ENCODE assay signal across 8 mouse cellular contexts in the genomic region with DNA sequence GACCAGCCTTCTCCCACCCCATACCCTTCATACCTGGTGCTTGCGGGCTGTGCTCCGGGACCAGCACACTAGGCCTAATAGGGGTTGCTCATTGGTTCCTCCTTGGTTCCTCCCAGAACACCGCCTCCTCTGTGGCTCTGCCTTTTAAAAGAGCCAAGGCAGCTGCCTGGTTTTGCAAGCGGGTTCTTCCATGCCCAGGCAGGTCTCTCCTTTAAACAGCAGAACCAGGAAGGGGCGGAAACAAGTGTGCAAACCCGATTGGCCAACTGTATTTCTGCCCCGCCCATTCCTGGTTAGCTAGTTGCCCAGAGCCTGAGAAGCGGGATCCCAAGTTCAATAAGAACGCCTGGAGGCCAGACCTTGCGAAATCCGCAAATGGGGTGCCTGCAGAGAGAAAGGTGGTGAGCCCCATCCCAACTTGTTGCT. TPM values are rescaled to one million over a fixed set of nuclear protein-coding genes. Genes with fewer than 3 reads are reported as not detected.
DNase-seq lines count a peak whose midpoint lies in the region; ATAC-seq lines count a peak whose summit lies in the region.

A gene (minus strand): TSS at position 213 of the 426 bp plus-strand sequence.

- H3K4me1 ChIP-seq in hindbrain, embryonic 15.5 days (replicated peaks) = peaks cover 19% of the 10 kb centered on the region

- H3K9me3 ChIP-seq in hindbrain, embryonic 15.5 days = no peaks in the 10 kb centered on the region

- peaks cover 7% of the 10 kb centered on the region; the same call in 1 of the 2 replicates for H3K36me3 ChIP-seq in hindbrain, embryonic 15.5 days

- peak within 1 kb of the TSS; percentile 69 for H3K9ac ChIP-seq in hindbrain, embryonic 15.5 days

- peak within 1 kb of the TSS; percentile 70 for H3K4me2 ChIP-seq in hindbrain, embryonic 15.5 days

- peak within 1 kb of the TSS; percentile 66 for H3K4me3 ChIP-seq in hindbrain, embryonic 15.5 days

- peak; percentile 86 for DNase-seq in T-cell, adult 2 months (ENCODE audit: low spot score)
- peak; percentile 90 to 92 for DNase-seq in cerebellum, postnatal 36 days
- DNase-seq in frontal cortex, postnatal 36 days (ENCODE audit: low spot score in 2 of 2) = peak; percentile 92 to 95
- DNase-seq in left cerebral cortex, adult 11 months (ENCODE audit: low spot score) = peak; percentile 90
- DNase-seq in lung, postnatal 4 days = peak; percentile 92 to 94
- DNase-seq in retina, postnatal 7 days (ENCODE audit: low read depth, low spot score) = peak; percentile 86
- DNase-seq in urinary bladder, adult 2 months (ENCODE audit: low spot score) = peak; percentile 56

- ATAC-seq in hindbrain, embryonic 15.5 days (ENCODE audit: low FRiP score, low read depth) = peak; percentile 99

- H3K27me3 ChIP-seq in hindbrain, embryonic 15.5 days = no peaks in the 10 kb centered on the region

- peak within 1 kb of the TSS; percentile 68 for H3K27ac ChIP-seq in hindbrain, embryonic 15.5 days (replicated peaks)

- WGBS in hindbrain, embryonic 15.5 days = 0% methylated on average over 11 of the region's 11 CpGs

RNA-seq across cellular contexts. Expression of the gene that starts here (rescaled TPM):
- polyA plus RNA-seq in hindbrain, embryonic 15.5 days (2015; fragmentation: Nextera tagmentation; extraction: Ambion mirVana) = 36.4 and 40.3 TPM in 2 replicates
- polyA plus RNA-seq in urinary bladder, adult 2 months (2012; rRNA removed) = 31.4 and 33.1 TPM in 2 replicates

Comparison
In these comparisons a context has a peak if more than half of its experiments do, and no peak if none do; other contexts are left out.
1. Peak in every context shown above with its lines: DNase-seq, ATAC-seq, H3K4me3 ChIP-seq and H3K27ac ChIP-seq.